Mouse (Mus musculus): ENCODE results near the gene Vmn1r29. TPM values are rescaled to one million over a fixed set of nuclear protein-coding genes. Genes with fewer than 3 reads are reported as not detected.
"Not testable (repeated sequence)": the region's sequence is repeated elsewhere in the genome, so short reads cannot be mapped to it uniquely, and the experiment has no call there.

The Vmn1r29 gene
- not detected for total RNA-seq (2021)

- DNase-seq (ENCODE audit: low spot score): no peak
- intact Hi-C loops (cut with DNase I): no loop called here
Observed at GRCm38 (mm10) chr6:58301249-58301648, at the start of gene Vmn1r29. TSS of gene Vmn1r29 (plus strand) at chr6:58301549.

- intact Hi-C loops (cut with DNase I): no loop called here
Observed at GRCm38 (mm10) chr6:58261737-58262136, 39.6 kb upstream of the Vmn1r29 start, which contains the start of gene Vmn1r28. TSS of gene Vmn1r28 (plus strand) at chr6:58262037.

GRCm38 (mm10) chr6:58279661-58280060 lies 21.7 kb upstream of the Vmn1r29 start:
- DNase-seq (ENCODE audit: low spot score); intact Hi-C loops (cut with DNase I): not testable (repeated sequence)

More at GRCm38 (mm10) chr6:58261737-58262136, 39.6 kb upstream of the Vmn1r29 start, which contains the start of gene Vmn1r28:
- DNase-seq (ENCODE audit: low spot score): no peak

- DNase-seq (ENCODE audit: low spot score): no peak
- intact Hi-C loops (cut with DNase I): no loop called here
Observed at GRCm38 (mm10) chr6:58292201-58292600, 9.1 kb upstream of the Vmn1r29 start.

DNA sequence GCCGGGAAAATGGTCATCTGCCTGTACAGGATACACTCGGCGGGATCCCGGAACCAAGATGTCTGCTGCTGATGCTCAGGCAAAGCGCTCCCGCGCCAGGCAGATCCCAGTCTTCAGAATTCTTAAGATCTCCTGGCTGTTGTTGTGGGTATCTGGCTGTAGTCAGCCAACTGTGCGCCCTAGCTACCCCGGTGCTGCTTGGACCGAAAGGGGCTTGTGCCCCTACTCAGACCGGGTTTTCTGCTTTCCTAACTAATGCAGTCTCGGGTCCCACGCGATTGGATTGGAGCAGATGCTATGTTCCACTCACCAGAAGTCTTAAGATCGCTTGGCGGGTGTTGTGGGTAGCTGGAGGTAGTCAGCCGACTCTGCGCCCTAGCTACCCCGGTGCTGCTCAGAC lies 2.8 kb upstream of the Vmn1r29 start:
- intact Hi-C loops (cut with DNase I); DNase-seq (ENCODE audit: low spot score): not testable (repeated sequence)

GRCm38 (mm10) chr6:58330686-58331085 lies 29.3 kb downstream of the Vmn1r29 start:
- DNase-seq (ENCODE audit: low spot score); intact Hi-C loops (cut with DNase I): not testable (repeated sequence)

Other genes starting within 250 kb of the Vmn1r29 start
- gene Vmn1r27, start 82.7 kb upstream of the Vmn1r29 start, total RNA-seq (2021): not detected
- gene Vmn1r28, start 39.5 kb upstream of the Vmn1r29 start, total RNA-seq (2021): not detected
- gene Vmn1r30, start 141.8 kb downstream of the Vmn1r29 start, total RNA-seq (2021): not detected
- gene Vmn1r31, start 173.8 kb downstream of the Vmn1r29 start, total RNA-seq (2021): not detected

All from heart, postnatal 25 days (tissue).